15 mouse cellular contexts compared by ENCODE assay signal in the genomic region with DNA sequence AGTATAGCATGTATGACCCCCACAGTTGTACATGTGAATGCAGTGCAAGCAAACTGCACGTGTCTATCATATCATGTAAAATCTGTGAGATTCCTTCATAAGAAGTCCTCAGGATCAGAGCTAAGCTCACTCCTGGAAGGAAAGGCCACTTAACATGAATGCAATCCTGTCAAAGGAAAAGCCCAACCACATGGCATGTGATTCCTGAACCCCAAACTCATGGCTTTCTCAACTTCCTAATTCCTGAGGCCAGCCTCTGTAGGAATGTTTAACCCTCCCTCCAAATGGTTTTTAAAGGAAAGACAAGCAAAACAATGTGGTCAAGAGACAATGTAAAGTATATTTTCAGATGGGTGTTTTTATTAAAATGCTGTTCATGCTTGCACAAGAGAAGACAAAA.
DNase-seq lines count a peak whose midpoint lies in the region.
"Had no signal": no experiment of that assay in that cellular context is flagged by ENCODE, and none has a peak within 500 bp of the region (broad histone marks: within the 10 kb centered on the region; RNA-seq: fewer than 3 reads in every experiment).

No protein-coding gene starts in this region.

- peak; percentile 5 for DNase-seq in testis, postnatal 10 days (ENCODE audit: low spot score)
- DNase-seq in testis, postnatal 14 days (ENCODE audit: low spot score): no peak
- peak; percentile 64 for DNase-seq in NIH3T3 (ENCODE audit: low read depth)
- no peak for DNase-seq in cerebellum, adult 18-20 months
- no peak for DNase-seq in cerebellum, postnatal 25 days
- DNase-seq: adrenal gland, adult 2 months; adrenal gland, postnatal 10 days; adrenal gland, postnatal 25 days; B cell, adult 2 months; cerebellum, adult 11 months; cerebellum, adult 2 months; cerebellum, adult 9-10 months; cerebellum, postnatal 10 days; cerebellum, postnatal 36 days; embryo, embryonic 11 days had no signal

Comparison
In these comparisons a context has a peak if more than half of its experiments do, and no peak if none do; other contexts are left out.
1. DNase-seq: peak in testis, postnatal 10 days (single experiment) and NIH3T3 (single experiment); none in testis, postnatal 14 days (single experiment), cerebellum, adult 18-20 months (0 of 2) and cerebellum, postnatal 25 days (0 of 2).